Mouse (Mus musculus): ENCODE measurements around the gene Ikzf1.
A peak's percentile ranks its signal among the peaks of the same experiment; 100 is the strongest.

The Ikzf1 gene

DNA sequence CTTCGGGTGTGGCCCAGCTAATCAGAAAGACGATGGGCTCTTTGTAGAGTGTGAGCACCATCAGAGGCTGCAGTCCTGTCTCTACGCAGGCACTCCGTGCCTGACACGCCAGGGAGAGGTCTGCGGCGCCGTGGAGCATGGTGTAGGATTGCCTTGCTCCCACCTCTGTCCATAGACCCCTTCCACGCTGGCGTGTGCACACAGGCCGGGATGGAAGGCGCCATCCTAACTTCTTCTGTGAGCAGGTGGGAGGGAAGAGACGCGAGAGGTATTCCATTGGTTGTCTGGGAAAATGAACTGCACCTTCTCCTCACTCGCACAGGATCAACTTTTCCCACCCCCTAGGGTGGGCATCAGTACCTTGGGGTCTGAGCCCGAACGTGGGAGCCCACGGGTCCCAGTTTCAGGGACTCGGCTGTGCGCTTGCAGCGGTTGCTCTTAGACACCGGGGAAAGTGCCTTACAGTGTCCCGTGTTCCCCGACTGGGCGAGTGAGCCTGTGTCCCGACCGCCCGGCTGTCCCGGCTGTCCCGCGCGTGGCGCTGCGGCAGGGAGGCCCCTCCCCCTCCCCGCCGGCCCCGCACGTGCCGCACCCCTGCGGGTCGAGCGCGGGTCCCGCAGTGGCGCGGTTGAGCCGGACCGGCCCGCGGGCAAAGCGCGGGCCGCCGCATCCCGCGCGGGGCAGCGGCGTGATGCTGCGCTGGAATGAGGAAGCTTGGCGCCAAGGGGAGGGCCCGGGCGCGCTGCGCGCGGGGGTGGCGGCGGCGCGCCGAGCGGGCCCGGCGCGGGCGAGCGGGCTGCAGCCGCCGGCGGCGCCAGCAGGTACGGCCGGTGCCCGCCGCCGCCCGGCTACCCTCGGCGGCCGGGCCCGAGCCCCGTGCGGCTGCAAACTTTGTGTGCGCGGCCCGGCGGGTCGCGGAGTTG, at the start of gene Ikzf1:
Ikzf1 (plus strand) TSS at position 74 of the 923 bp plus-strand sequence.
- no peak for DNase-seq

DNA sequence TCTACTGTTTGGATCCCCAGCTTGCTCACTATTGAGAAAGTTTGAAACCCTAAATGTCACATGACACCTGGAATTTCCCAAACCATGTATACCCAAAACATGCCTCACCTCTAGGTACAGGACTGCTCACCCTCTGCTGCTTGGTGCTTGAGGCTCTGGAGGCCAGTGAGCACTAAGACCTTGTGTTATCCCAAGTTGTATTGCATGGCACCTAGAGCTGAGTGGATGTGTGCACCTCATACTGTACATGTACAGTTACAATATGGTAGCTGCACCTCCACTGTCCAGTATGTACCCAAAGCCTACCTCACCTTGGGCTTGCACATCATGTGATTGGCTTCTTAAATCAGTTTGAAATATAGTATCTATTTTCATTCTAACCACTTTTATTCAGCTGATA, 40.5 kb upstream of the Ikzf1 start:
- no peak for DNase-seq

DNA sequence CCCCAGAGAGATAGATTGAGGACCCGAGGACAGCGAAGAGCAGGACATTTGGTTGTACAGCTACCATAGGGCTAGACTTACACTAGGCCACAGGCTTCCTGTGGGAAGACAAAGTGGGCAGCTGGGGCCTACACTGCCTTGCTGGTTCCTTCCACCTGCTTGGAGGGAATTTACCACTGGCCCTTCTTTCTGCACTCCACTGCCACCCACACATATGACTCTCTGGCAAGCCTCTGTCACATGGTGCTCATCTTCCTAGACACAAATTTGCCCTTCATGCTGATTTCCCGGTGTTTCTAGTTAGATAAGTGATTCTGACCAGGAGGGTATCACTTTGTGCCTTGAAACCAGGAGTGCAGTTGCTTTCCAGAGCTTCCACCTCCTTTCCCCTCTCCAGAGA, 28.4 kb upstream of the Ikzf1 start:
- no peak for DNase-seq

DNA sequence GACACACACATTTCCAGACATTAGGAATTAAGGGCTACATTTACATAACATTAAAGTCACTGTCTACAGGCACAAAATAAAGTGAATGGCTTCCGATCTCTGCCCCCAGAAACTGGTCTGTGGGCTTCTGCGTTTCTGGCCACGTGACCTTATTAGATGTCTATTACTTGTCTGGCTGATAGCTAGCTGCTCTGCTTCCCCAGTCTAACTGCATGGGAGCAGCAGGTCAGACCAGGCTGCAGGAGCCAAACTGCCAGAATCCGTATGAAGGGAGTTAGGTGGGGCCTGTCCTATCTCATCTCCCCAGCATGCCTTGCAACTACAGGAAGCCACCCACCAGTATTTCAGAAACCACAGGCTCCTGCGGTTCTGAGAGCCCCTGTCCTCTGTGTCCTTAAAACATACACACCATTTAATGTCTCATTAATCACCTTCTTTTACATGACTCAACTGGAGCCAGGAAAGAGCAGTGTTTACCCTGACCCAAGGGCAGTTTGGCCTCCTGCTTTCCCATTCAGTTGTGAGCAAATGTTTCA, 27.7 kb upstream of the Ikzf1 start:
- peak; percentile 6 for DNase-seq

DNA sequence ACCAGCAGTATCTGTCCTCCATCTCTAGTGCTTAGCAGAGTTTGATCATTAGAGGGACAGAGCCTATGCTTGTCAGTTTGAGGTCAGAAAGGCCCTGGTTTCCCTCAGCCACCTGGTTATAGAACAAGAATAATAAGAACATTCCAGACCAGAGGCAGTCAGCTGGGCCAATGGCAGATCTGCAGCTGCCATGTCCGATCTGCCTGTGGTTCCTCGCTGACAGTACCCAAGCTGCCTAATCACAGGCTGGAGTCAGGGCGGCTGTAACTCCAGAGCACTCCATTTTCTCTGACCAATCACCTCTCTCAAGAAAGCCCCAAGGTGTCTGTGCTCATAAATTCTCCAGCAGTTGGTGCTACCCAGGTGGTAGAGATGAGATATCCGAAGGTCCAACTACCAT, 27.2 kb upstream of the Ikzf1 start:
- no peak for DNase-seq

DNA sequence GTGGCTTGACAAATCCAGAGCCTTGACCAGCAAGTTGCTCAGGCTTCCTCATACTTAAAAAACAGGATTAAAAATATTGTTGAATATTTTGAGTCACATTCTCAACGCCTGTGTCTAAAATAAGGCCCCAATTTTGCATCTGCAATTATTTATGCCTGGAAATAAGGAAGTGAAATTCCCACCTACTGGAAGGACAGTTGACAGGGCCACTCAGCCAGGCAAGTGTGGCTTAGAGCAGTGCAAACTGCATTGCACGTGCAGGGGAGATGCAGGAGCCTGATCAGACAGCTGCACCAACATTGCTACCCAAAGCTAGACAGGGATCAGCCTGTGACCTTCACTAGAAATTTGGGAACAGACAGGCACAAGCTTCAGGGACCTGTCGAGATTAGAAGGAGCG, 26.0 kb upstream of the Ikzf1 start:
- DNase-seq = no peak

DNA sequence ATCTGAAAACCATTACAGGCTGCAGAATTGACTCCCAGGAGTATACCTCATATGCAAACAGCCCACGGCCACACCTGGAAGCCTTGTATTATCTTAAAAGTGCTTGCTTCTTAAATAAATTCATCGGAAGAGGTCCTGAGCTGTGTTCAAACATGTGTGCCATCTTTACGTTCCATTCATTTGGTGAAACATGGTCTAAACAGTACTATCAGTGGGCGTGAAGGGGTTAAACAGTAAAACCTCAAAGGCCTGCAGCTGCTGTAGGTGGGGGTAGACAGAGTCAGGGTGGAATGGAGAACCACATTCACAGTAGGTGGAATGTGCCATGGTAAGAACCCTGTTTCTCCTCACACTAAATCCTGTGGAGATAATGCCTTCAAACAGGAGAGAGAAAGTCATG, 24.2 kb upstream of the Ikzf1 start:
- DNase-seq = no peak

DNA sequence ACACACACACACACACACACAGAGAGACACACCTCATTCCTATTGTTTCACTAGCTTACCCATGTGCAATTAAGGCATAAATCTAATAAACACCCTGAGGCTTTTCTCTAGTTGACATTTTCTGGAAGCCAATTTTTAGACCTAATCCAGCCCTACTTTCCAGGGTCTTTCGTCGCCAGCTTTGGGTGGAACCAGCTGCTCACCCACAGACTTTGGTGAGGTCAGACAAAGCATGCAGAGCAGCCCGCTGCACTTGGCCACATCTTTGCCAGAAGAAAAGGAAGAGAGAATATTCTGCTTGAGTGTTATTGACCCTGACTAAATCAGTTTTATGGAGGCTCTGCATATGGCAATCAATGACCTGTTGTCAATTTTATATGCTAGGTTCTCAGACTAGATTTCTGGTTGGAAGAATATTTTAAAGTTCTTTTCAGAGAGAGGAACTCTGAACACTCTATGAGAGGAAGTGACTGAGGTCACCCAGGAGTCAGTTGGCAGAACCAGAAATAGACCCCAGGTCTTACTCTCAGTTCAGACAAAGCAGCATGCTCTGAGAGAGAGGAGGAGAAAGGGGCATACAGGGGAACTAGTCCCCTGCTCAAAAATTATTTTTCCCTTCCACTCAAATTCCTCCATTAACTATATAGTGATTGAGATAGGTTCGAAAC, 17.4 kb upstream of the Ikzf1 start:
- DNase-seq = no peak

DNA sequence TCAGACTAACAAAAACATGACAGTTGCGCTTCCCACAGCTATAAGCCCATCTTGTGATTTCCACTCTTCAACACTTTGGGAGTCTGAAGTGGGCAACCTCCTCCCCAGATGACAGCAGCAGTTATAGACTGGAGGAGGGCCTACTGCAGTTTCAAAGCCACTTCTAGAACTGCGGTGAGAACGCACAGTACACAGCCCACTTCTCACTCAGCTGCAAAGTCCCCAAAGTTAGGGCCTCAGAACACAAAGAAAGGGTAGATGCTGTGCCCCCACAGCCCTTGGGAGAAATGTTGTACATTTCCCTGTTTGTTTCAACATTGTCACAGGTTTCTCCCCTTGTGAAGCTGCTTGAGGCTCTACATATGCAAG, 16.9 kb upstream of the Ikzf1 start:
- DNase-seq = no peak

DNA sequence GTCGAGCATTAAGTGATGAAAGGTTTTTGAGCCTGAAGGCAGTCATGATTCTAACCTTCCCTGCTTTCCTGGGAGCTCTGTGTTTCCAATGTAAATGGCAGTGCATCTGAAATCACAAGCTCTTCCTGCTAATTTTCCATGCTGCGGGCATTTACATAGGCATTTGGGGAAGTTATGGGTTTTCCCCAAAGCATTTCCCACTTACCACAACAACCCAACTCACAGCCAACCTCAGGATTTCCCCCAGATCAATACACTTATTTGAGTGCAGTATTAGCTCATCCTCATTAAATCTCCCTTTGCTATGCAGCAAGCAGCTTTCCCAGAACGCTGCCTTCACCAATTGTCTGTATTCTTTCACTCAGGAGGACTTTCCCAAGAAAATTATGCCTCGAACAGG, 11.8 kb upstream of the Ikzf1 start:
- no peak for DNase-seq

DNA sequence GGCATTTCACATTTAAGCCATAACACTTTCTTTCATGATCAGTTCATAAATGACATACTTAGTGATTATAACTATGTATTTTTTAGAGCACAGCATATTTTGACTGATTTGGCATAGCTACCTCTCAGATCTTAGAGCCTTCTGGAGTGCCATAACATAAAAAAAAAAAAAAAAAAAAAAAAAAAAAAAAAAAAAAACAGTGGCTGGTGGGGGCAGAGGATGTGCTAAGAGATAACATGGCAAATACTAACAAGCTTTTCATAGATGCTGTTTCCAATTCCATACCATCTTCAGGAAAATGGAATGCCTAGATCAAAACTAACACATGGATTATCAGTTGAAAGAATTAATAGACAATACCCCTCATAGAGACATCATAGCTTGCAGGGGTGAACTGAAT, 9.7 kb upstream of the Ikzf1 start:
- no peak for DNase-seq

DNA sequence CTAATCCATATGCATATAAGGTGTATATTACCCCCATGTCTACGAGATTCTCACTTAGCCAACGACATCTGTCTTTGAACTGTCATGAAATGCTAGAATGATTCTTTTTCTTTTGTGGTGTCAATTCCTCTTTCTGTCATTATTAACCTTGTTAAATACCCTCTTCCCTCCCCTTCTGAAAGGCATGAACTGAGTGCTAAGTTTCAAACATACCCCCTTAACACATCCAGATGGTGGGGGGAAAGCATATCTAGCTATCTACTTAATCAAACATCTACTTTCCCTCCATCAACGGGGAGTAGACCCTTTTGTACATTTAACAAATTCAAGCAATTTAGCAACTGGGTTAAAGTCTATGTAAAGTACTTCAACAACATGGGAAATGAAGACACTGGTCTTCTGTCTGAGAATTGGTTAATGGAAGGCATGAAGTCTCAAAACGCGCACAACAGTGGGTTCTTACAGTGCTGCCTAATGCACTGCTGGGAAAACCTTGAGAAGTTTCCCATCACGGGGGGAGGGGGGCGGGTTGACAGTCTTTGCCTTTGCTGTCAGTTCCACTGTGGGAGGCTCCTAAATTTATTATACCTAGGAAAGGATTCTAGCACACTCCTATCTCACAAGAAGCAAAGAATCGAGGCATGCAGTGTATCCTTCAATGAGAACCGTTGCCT, 8.6 kb upstream of the Ikzf1 start:
- DNase-seq = no peak

DNA sequence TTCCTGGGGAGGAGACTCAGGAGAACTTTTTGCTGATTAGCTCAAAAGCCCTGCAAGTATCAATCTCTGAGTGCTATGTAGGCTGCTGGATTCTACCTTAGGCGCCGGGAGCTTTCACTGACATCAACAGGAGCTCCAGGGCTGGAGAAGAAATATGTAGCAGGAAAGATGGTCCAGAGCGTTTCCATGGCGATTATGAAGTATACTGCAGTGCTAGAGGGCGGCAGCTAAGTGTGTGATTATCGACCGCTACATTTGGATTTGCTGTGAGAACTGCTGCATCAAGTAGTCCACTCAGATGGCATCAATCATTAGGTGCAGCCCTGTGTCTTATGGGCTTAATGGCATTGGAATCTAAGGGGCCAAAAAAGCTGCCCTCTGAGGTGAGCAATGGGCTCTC, 7.6 kb upstream of the Ikzf1 start:
- DNase-seq = no peak

DNA sequence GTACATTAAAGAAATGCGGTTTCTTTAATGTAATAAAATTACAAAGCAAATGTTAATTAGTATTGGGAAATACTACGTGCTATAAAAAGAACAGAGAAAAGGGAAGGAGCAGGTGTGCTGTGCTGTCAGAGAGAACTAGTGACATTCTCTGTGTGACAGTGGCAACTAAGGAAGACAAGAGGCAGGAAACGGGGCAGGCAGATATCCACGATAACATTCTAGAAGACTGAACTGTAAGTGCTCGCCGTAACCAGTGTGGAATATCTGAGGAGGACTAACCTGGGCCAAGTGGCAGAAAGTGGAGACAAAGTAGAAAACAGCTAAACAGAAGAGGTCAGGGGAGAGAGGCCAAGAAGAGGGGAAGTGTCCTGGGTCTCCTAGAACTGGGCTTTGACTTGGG, 5.8 kb upstream of the Ikzf1 start:
- no peak for DNase-seq

DNA sequence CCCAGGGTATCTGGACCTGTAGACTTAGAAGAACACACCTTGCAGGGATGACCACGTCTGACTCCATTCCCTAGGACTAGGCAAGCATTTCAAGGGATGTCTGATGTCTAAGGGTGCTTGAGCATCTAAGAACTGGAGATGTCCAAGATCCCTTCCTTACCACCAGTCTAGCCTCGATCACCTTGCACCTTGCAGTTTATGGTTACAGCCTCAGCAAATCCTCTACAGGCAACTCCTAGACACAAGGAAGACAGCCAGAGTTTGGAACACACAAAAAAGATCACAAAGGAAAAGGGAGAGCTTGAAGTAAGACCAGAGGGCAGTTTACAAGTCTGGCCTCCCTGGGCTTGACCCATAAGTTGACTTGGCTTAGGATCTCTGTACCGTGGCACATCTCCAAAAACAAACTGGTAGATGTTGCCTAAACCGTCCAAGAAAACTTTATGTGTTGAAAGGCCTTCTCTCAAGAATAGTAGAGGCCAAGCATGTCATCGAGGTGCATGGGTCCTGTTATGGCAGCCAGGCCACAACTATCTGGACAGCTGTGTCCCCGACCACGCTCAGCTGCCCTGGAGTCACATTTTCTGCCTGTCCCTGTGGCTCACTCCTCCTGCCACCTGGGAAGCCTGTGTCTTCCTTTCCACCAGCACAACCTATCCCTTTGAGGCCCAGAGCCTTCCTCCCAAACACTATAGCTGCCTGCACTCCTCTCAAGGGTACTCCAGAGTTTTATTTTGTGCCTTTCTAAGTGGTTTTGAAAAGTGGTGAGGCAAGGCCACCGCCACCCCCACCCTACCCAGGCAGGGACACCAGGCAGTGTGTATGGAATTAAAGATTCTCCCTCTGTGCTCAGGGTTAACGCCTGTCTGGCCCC, 510 bp upstream of the Ikzf1 start:
- DNase-seq = no peak

DNA sequence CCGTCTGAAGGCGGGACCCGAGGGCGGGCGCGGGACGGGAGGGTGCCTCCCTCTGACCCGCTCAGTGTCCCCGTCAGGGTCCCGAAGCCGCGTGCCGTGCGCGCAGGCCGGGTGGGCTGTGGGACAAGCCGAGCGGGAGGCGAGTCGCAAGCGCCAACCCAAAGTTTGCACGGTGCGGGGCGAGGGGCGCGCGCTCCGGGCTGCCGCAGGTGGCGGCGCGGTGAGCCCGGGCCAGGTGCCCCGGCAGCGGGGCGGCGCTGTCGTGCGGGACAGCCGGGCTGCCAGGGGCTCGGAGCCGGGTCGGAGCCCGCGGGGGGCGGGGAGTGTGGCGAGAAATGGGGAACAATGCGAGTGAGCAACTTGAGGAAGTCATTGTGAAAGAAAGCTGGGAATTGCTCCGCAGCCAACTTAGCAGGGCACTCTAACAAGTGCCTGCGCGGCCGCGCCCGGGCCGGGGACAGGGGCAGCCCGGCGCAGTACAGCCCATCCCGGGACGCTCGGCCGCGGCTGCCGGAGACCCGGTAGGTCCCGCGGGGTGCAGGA, 1.1 kb downstream of the Ikzf1 start:
- DNase-seq = peak; percentile 72

DNA sequence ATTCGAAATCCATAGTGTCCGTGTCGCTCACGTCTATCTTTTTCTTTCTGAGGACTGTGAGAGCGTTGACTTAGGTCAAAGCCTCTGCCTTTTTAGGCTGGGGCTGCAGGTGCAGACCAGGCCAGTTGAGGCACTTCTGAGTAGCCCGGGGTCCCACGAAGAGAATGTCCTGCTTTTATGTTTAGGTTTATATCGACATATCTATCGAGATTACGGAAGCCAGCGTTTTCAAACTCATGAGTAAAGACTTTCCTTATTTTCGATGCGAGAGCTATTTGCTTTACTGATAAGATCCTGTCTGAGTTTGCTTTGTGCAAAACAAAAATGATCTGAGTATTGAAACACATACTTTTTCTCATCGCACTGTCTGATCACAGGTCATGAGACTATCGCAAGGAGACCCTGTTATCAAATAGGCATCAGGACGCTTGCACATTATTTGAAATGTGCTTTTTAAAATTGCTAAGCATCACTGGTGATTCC, 1.8 kb downstream of the Ikzf1 start:
- no peak for DNase-seq

DNA sequence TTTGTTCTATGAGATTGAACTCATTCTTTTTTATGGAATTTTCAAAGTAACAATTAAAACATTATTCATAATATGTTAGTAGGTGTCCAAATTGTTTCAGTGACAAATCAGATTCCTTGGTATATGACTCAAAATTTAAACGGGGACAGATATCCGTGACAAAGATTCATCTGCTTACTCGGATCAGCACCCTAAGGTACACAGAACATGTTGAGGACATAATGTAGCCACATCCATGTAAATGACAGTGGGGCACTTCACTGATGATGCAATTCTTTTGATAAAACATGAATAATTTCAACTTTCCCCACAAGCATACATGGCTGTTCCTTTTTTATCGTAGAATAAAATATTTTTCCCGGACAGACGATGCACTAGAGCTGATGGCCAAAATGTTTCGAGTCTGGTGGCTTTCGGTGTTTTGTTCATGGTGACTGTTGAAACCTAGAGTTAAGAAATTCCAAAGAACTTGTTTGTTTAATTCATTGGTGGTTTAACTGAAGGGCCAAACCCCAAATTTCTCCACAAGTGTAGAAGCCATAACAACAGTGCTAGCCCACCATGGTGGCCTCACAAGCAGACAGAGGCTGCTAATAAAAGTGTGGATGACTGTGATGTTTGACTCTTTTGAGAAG, 2.9 kb downstream of the Ikzf1 start:
- DNase-seq = no peak

DNA sequence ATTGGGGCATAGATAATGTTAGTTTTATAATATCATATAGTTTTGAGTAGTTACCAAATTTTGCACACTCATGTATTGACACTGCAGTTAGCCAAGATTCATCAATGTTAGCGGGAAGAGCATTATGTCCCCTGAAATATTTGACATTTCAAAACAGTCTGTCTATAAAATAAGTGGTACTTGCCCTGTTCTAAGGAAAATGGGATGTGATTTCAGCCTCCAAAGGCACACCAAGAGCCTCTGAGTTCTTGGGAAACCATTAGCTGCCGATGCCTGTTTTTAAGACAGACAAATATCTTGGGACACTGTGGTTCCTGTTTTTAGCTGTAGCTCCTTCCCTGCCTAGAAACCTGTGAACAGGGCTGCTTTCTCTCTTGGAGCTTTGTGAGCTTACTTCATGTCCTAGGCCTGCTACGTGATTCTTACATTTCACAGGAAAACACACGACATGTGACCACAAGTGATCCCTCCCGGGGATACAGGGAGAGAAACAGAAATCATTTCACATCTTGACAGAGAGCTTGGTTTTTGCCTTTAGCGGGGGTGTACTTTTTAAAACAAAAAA, 4.0 kb downstream of the Ikzf1 start:
- DNase-seq = no peak

DNA sequence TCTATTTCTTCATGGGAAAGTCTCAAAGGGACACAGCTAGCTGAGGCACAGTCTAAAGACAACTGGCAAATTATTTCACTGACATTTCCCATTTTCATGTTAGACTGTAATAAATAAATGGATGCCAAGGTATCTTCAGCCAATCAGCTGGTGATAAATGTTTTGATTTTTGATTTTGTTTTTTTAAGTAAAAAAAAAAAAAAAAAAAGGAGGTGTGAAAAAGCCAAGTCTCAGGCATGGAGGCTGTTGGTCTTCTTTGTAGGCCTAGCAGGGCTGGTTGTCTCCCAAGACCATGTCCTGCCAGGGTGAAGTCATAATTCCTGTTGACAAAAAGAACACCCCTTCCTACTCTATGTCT, 4.9 kb downstream of the Ikzf1 start:
- no peak for DNase-seq

DNA sequence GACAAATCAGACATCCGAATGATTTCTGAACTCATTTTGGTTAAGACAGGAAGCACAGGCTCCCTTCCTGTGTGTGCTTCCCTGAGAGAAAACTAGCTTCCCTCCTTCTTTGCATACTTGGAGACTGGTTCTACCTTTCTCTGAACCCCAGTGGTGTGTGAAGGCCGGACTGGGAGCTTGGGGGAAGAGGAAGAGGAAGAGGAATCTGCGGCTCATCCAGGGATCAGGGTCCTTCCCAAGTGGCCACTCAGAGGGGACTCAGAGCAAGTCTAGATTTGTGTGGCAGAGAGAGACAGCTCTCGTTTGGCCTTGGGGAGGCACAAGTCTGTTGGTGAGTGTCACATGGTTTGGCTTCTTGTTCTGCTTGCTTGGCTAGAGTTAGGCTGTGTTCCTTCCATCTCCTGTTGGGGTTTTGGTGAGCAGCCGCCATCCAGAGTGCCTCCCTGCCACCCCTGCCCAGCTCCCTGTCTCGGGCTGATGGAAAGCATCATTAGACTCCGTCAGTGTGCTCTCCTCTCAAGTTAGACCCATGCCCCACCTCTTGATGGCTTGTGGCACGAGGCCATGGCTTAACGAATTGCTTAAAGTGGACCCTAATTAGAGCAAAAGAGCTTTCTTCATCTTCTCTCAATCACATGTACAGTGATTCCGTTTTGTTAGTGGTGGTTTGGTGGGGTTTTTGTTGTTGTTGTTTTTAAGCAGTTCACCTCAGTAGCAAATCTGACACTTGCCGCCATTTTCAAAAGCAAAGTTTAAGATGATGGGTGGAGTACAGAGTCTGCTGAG, 5.4 kb downstream of the Ikzf1 start:
- DNase-seq = no peak

Measured in lung, postnatal 10 days (tissue).